ENCODE assay signal across 17 mouse cellular contexts in the genomic region with DNA sequence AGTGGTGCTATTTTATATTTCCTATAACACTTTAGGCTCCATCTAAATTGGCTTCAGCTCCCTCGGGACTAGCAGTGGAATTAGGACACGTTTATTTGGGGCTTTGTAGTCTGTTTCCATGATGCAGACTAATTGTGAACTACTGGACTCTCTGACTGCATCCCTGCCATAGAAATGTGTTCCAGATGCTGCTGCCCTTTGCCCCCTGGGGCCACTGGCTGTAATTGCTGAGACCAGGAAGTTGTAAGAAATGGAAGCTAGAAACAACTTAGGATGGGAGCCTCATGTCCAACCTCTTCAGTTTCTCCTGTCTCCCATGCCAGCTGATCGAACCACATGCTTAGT. TPM values are rescaled to one million over a fixed set of nuclear protein-coding genes. Genes with fewer than 3 reads are reported as not detected.
A peak's percentile ranks its signal among the peaks of the same experiment; 100 is the strongest.
DNase-seq lines count a peak whose midpoint lies in the region; ATAC-seq and TF ChIP-seq lines count a peak whose summit lies in the region.
"Had no signal": no experiment of that assay in that cellular context is flagged by ENCODE, and none has a peak within 500 bp of the region (broad histone marks: within the 10 kb centered on the region; RNA-seq: fewer than 3 reads in every experiment).

No protein-coding gene starts in this region.

- TF ChIP-seq POLR2A in MEL (IDR thresholded peaks at IDR 0.05; ENCODE audit: control insufficient read depth in 1 of 2, insufficient read depth in 1 of 2, low read depth in 1 of 2, low read length in 2 of 2, poor library complexity in 1 of 2), result no peak
- TF ChIP-seq POLR2A in cerebellum, adult 2 months (IDR thresholded peaks at IDR 0.05; ENCODE audit: borderline replicate concordance, insufficient read depth, low read length), result no peak

- H3K27ac ChIP-seq in MEL (ENCODE audit: control insufficient read depth, low read depth, low read length), result peak overlapping the region; percentile 93
- peak overlapping the region; percentile 47 for H3K27ac ChIP-seq in limb, embryonic 10.5 days
- no peak overlapping the region for H3K27ac ChIP-seq in cerebellum, adult 2 months (ENCODE audit: insufficient read depth, low read length)
- H3K27ac ChIP-seq: embryonic facial prominence, embryonic 12.5 days; forebrain, embryonic 13.5 days; layer of hippocampus, adult 2 months; lung, embryonic 15.5 days; stomach, embryonic 15.5 days had no signal

- no peak for TF ChIP-seq EP300 in MEL (IDR thresholded peaks at IDR 0.05; ENCODE audit: low read depth in 1 of 2, low read length in 2 of 2)

- TF ChIP-seq CTCF in E14TG2a.4 (conservative IDR thresholded peaks at IDR 0.05; ENCODE audit: low read length), result no peak
- TF ChIP-seq CTCF in MEL (IDR thresholded peaks at IDR 0.05 in 2 of 3, conservative IDR thresholded peaks at IDR 0.05 in 1 of 3; ENCODE audit: control insufficient read depth in 1 of 3, insufficient read depth in 1 of 3, low read depth in 2 of 3, low read length in 3 of 3, poor library complexity in 1 of 3, severe bottlenecking in 1 of 3), result no peak
- no peak for TF ChIP-seq CTCF in cerebellum, adult 2 months (IDR thresholded peaks at IDR 0.05; ENCODE audit: borderline replicate concordance, insufficient read depth, low read depth, low read length)

- DNase-seq in MEL (ENCODE audit: low read depth, low spot score), result no peak
- peak; percentile 66 for DNase-seq in hindlimb bud, embryonic 11.5 days (ENCODE audit: extremely low spot score, low read depth, low spot score)
- peak; percentile 77 for DNase-seq in limb, embryonic 10.5 days (ENCODE audit: low spot score)
- no peak for DNase-seq in cerebellum, adult 2 months
- DNase-seq in thymus, postnatal 14 days, result no peak
- DNase-seq: cerebellum, adult 11 months; gastrocnemius, postnatal 10 days; right cerebral cortex, postnatal 25 days had no signal

- H3K4me1 ChIP-seq in E14TG2a.4 (replicated peaks; ENCODE audit: low read depth, low read length) (peaks cover 32% of the 10 kb centered on the region), MEL (ENCODE audit: control insufficient read depth in 1 of 2, insufficient read depth in 2 of 2, low read length in 2 of 2) (peaks cover 11 to 24% of the 10 kb centered on the region in 2 experiments)
- peaks cover 26% of the 10 kb centered on the region for H3K4me1 ChIP-seq in limb, embryonic 10.5 days
- H3K4me1 ChIP-seq in cerebellum, adult 2 months (ENCODE audit: control insufficient read depth, insufficient read depth, low read length), result no peaks in the 10 kb centered on the region
- H3K4me1 ChIP-seq: forebrain, embryonic 13.5 days; lung, embryonic 15.5 days; stomach, embryonic 15.5 days had no signal

- H3K9me3 ChIP-seq in E14TG2a.4 (ENCODE audit: low read length) (no peaks in the 10 kb centered on the region), MEL (replicated peaks; ENCODE audit: insufficient read depth, low read length) (no peaks in the 10 kb centered on the region)
- H3K9me3 ChIP-seq in limb, embryonic 10.5 days (replicated peaks), result no peaks in the 10 kb centered on the region
- H3K9me3 ChIP-seq: forebrain, embryonic 13.5 days; lung, embryonic 15.5 days; stomach, embryonic 15.5 days had no signal

- TF ChIP-seq RAD21 in MEL (IDR thresholded peaks at IDR 0.05; ENCODE audit: low read depth, low read length), result no peak

- H3K9ac ChIP-seq in MEL (ENCODE audit: control insufficient read depth, low read depth, low read length, poor library complexity, severe bottlenecking), result no peak overlapping the region
- H3K9ac ChIP-seq: embryonic facial prominence, embryonic 12.5 days; forebrain, embryonic 13.5 days; heart, embryonic 12.5 days; lung, embryonic 15.5 days; stomach, embryonic 15.5 days had no signal

- H3K4me3 ChIP-seq in E14TG2a.4 (replicated peaks; ENCODE audit: low read length) (peak overlapping the region; percentile 26; the same call in 1 of the 2 replicates), MEL (ENCODE audit: control insufficient read depth in 1 of 2, insufficient read depth in 1 of 2, low read depth in 2 of 2, low read length in 2 of 2) (no peak overlapping the region)
- no peak overlapping the region for H3K4me3 ChIP-seq in limb, embryonic 10.5 days
- no peak overlapping the region for H3K4me3 ChIP-seq in cerebellum, adult 2 months (replicated peaks; ENCODE audit: insufficient read depth, low read depth, low read length)
- H3K4me3 ChIP-seq: embryonic facial prominence, embryonic 12.5 days; forebrain, embryonic 13.5 days; heart, embryonic 12.5 days; layer of hippocampus, adult 2 months; lung, embryonic 15.5 days; myocyte; stomach, embryonic 15.5 days had no signal

- H3K36me3 ChIP-seq in E14TG2a.4 (ENCODE audit: insufficient read depth, low read length) (no peaks in the 10 kb centered on the region), MEL (ENCODE audit: control insufficient read depth in 1 of 2, insufficient read depth in 2 of 2, low read length in 2 of 2) (peaks cover 0 to 27% of the 10 kb centered on the region in 2 experiments; a peak in 2 of 4 replicates)
- no peaks in the 10 kb centered on the region for H3K36me3 ChIP-seq in limb, embryonic 10.5 days
- H3K36me3 ChIP-seq: embryonic facial prominence, embryonic 12.5 days; lung, embryonic 15.5 days; stomach, embryonic 15.5 days had no signal

- H3K79me2 ChIP-seq in MEL (ENCODE audit: control insufficient read depth, insufficient read depth, low read length, poor library complexity), result no peaks in the 10 kb centered on the region

- WGBS in limb, embryonic 10.5 days, result 45% methylated on average over 3 of the region's 3 CpGs
- 76% methylated on average over 3 of the region's 3 CpGs for WGBS in cerebellum, adult 2 months

- H3K27me3 ChIP-seq in E14TG2a.4 (ENCODE audit: insufficient read depth, low read length) (0 out of 2 replicates have a peak, but pooled peaks cover 4% of the 10 kb centered on the region), MEL (ENCODE audit: control insufficient read depth in 1 of 2, insufficient read depth in 2 of 2, low read length in 2 of 2) (no peaks in the 10 kb centered on the region)
- H3K27me3 ChIP-seq in limb, embryonic 10.5 days (ENCODE audit: low read depth, poor library complexity, severe bottlenecking), result no peaks in the 10 kb centered on the region
- no peaks in the 10 kb centered on the region for H3K27me3 ChIP-seq in cerebellum, adult 2 months (ENCODE audit: control insufficient read depth, insufficient read depth, low read length)
- H3K27me3 ChIP-seq: embryonic facial prominence, embryonic 12.5 days; forebrain, embryonic 13.5 days; heart, embryonic 12.5 days; lung, embryonic 15.5 days; stomach, embryonic 15.5 days had no signal

- ATAC-seq in erythroid progenitor cell, adult 5-6 weeks (replicated peaks; ENCODE audit: low FRiP score, poor library complexity, severe bottlenecking), result no peak
- ATAC-seq: forebrain, embryonic 13.5 days had no signal

TF ChIP-seq in MEL, 35 proteins besides CTCF, POLR2A, EP300 and RAD21:
- TF ChIP-seq ZKSCAN1 (IDR thresholded peaks at IDR 0.05; ENCODE audit: low read depth, low read length) (no peak), TCF12 (IDR thresholded peaks at IDR 0.05; ENCODE audit: low read depth, low read length) (no peak), MYC (IDR thresholded peaks at IDR 0.05; ENCODE audit: low read depth, low read length) (no peak), E2F4 (IDR thresholded peaks at IDR 0.05; ENCODE audit: borderline replicate concordance, low read depth, low read length) (no peak), SIN3A (IDR thresholded peaks at IDR 0.05; ENCODE audit: low read length) (no peak), GATA1 (IDR thresholded peaks at IDR 0.05; ENCODE audit: low read depth, low read length) (no peak), ZMIZ1 (IDR thresholded peaks at IDR 0.05; ENCODE audit: low read depth, low read length) (no peak), NRF1 (IDR thresholded peaks at IDR 0.05; ENCODE audit: insufficient read depth, low read depth, low read length, poor library complexity, severe bottlenecking) (no peak), ZNF384 (IDR thresholded peaks at IDR 0.05; ENCODE audit: low read depth, low read length) (no peak), JUND (IDR thresholded peaks at IDR 0.05; ENCODE audit: low read depth, low read length) (no peak), MAZ (IDR thresholded peaks at IDR 0.05; ENCODE audit: low read depth, low read length) (no peak), CHD1 (IDR thresholded peaks at IDR 0.05; ENCODE audit: low read depth, low read length) (no peak), ETS1 (IDR thresholded peaks at IDR 0.05; ENCODE audit: low read depth, low read length) (no peak), MXI1 (IDR thresholded peaks at IDR 0.05; ENCODE audit: low read depth, low read length) (no peak), GABPA (IDR thresholded peaks at IDR 0.05; ENCODE audit: low read depth, low read length) (no peak), RCOR1 (IDR thresholded peaks at IDR 0.05; ENCODE audit: low read depth, low read length) (no peak), USF2 (IDR thresholded peaks at IDR 0.05; ENCODE audit: borderline replicate concordance in 1 of 2, insufficient read depth in 1 of 2, low read depth in 1 of 2, low read length in 2 of 2) (no peak)

RNA-seq across cellular contexts. Expression of gene Minpp1, which starts 38.9 kb away (rescaled TPM):
- total RNA-seq in MEL (2012; rRNA removed), result 192 and 256 TPM in 2 replicates
- polyA plus RNA-seq in MEL (2012; ENCODE audit: insufficient read depth in 1 of 2, insufficient read length in 2 of 2, low read depth in 1 of 2, low replicate concordance in 2 of 2, missing spikeins in 1 of 2), result 100 to 1,000 TPM in 1 of 2 experiments, not detected in 1; 176 TPM
- 76.4 and 78.8 TPM in 2 replicates for polyA plus RNA-seq in limb, embryonic 10.5 days (2016; fragmentation: Nextera tagmentation; extraction: Ambion mirVana)
- total RNA-seq in erythroid progenitor cell, adult 5-6 weeks (2015; ENCODE audit: low replicate concordance), result 55.3 and 67.4 TPM in 2 replicates
- total RNA-seq in erythroid progenitor cell, adult 5-6 weeks (2017; ENCODE audit: low replicate concordance), result 49.5 and 71.1 TPM in 2 replicates
- polyA plus RNA-seq in cerebellum, adult 2 months (2012; rRNA removed), result 38.8 and 41.3 TPM in 2 replicates

RNA-seq across cellular contexts. Expression of gene Rpl9-ps6, which starts 58.1 kb away (rescaled TPM):
- total RNA-seq in MEL (2012; rRNA removed), result 111 and 161 TPM in 2 replicates
- polyA plus RNA-seq in MEL (2012; ENCODE audit: insufficient read depth in 1 of 2, insufficient read length in 2 of 2, low read depth in 1 of 2, low replicate concordance in 2 of 2, missing spikeins in 1 of 2), result 10 to 100 TPM in 1 of 2 experiments, not detected in 1; 95.5 TPM
- 59.1 and 67.7 TPM in 2 replicates for polyA plus RNA-seq in limb, embryonic 10.5 days (2016; fragmentation: Nextera tagmentation; extraction: Ambion mirVana)
- total RNA-seq in erythroid progenitor cell, adult 5-6 weeks (2015; ENCODE audit: low replicate concordance), result 84.7 and 123 TPM in 2 replicates
- total RNA-seq in erythroid progenitor cell, adult 5-6 weeks (2017; ENCODE audit: low replicate concordance), result 19.6 and 57.5 TPM in 2 replicates
- 22.4 and 27.8 TPM in 2 replicates for polyA plus RNA-seq in cerebellum, adult 2 months (2012; rRNA removed)

Comparison
In these comparisons a context has a peak if more than half of its experiments do, and no peak if none do; other contexts are left out.
1. DNase-seq: peak in hindlimb bud, embryonic 11.5 days (single experiment) and limb, embryonic 10.5 days (single experiment); none in MEL (single experiment), cerebellum, adult 2 months (0 of 2) and thymus, postnatal 14 days (single experiment).